Mouse (Mus musculus) brain, embryonic 18.5 days (tissue): ENCODE data around the gene Casz1.

Source experiments
- DNase-seq: peaks from one replicate; pipeline ENCODE4 v3.0.0-alpha.2; 2012; ENCODE audit warnings: low read depth, low spot score

Casz1 gene

DNA sequence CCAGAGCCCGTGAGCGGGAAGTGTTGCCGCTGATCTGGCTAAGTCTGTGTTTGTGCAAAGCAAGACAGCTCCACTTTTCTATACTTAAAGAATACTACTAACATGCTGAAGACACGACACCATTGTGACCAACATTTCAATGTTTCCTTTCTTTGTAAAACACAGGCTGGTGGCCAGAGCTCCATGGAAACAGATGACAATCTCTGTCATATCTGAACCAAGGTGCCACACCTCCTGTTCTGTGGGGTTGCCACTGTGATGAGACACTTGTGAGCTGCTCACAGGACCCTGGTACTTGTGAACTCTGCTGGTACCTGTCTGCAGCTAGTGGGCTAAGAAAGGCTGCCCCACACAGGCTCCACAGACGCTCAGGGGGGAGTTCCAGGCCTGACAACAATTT, 164.6 kb downstream of the Casz1 start:
- no peak for DNase-seq

DNA sequence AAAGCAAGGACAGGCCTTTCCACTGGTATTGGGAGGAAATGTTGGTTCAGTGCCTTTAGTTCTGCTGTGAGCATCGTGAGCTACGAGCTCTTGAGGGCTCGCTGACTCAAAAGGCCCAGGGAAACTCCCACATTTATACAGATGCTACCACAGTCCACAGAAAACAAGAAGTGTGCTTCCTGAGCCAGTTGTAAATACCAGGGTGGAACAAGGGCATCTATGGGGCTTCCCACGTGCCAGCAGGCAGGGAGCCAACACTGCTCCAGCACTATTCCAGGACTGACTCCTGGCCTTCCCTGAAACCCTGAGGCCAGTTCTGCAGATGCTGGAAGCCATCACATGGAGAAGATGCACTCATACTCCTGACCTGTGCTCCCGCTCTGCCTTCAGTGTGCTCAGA, 165.4 kb downstream of the Casz1 start:
- DNase-seq = no peak

DNA sequence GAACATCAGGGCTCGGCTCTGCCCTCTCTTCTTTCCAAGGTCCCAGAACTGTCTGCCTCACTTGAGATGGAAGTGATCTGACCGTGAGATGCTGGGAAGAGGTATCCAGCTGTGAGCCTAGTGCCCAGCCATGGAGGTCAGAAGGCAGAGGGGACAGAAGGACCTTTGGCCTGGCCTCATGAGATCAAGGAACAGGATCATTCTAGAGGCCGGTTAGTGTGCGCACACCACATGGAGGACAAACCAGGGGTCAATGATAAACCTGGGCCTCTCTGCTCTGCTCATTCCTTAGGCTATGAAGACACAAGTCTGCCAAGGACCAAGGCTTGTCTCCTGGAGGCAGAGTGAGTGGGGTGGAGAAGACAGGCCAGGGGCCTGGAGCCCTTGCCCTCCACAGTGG, 166.5 kb downstream of the Casz1 start:
- no peak for DNase-seq

DNA sequence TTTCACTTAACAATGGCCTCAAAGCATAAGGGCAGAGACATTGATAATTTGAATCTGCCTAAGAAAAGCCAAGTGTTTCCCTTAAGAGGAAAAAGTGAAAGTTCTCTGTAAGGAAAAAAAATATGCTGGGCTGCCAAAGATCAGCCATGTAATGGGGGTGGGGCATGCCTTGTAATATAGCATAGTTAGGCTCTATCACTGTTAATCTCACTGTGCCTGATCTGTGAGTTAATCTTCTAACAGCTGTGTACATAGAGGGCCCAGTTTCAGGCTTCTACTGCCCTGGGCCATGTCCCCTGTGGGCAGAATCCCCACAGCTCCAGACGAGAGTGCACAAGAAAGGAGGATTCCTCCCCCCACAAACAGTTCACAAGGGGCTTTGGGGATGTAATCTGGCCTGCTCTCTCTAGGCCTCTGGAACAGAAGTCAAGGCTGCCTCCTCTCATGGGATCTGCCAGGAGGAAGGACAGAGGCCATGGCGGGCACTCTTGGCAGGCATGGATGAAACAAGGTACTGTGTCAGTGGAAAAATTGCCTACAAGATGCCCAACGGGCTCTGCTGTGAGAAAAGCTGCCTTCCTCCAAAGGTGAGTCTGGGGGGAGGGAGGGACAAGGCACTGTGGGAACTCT, 167.5 kb downstream of the Casz1 start:
- DNase-seq = no peak

GRCm38 (mm10) chr4:148972707-148973106, 168.5 kb downstream of the Casz1 start:
- no peak for DNase-seq

GRCm38 (mm10) chr4:148973387-148973786, 169.2 kb downstream of the Casz1 start:
- DNase-seq = no peak

DNA sequence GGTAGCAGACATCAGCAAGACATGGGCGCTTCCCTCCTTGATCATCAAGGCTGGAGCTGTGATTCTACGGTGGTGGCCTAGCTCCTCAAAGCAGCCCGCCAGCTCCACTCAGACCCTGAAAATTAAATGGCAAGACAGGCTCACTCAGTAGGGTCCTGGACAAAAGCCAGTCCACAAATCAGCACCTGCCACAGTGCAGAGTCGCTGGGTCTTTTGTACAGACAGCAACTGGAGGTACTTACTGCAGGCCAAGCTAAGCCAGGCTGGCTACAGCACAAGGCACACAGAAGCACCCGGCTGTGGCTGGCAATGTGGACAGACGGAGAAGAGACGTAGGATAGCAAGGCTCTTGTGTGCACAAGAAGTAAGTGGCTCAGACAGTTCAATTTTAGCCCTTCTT, 170.6 kb downstream of the Casz1 start:
- DNase-seq = no peak

GRCm38 (mm10) chr4:148978221-148978855, 174.1 kb downstream of the Casz1 start:
- DNase-seq = no peak

DNA sequence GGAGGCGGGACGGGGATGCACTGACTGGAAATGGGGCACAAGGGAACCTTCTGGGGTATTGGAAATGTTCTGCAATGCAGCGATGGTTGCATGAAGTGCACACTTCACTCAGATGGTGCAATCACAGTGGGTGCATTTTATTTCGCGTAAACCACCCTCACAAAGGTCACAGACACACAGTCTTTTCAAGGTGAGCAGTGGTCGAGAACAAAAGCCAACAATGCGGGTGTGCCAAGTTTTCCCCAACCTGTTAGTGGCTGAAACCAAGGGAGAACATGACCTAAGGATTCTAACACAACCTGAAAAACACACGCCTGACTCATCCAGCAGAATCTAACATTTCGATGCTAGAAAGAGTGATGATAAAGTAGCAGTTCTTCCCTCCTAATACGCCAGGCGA, 174.7 kb downstream of the Casz1 start:
- no peak for DNase-seq

DNA sequence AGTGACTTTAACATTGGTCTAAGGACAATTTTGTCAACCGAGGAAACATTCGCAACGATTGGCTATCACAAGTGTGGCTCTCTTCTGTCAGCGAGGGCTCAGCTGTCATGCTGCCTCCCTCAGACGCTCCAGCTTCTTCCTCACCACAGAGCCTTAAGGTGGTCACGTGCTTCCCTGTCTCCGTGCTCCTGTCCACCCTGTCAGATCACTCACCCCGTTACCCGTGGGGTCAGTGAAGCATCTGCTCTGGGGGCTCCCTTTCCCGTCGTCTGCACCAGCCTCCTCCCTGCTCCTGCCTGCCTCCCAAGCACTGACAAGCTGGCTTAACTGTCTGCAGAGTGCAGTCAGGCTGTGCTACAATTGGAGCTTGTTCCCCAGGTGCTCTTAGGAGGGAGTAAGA, 175.6 kb downstream of the Casz1 start:
- DNase-seq = no peak

GRCm38 (mm10) chr4:148982274-148982673, 178.0 kb downstream of the Casz1 start:
- no peak for DNase-seq

DNA sequence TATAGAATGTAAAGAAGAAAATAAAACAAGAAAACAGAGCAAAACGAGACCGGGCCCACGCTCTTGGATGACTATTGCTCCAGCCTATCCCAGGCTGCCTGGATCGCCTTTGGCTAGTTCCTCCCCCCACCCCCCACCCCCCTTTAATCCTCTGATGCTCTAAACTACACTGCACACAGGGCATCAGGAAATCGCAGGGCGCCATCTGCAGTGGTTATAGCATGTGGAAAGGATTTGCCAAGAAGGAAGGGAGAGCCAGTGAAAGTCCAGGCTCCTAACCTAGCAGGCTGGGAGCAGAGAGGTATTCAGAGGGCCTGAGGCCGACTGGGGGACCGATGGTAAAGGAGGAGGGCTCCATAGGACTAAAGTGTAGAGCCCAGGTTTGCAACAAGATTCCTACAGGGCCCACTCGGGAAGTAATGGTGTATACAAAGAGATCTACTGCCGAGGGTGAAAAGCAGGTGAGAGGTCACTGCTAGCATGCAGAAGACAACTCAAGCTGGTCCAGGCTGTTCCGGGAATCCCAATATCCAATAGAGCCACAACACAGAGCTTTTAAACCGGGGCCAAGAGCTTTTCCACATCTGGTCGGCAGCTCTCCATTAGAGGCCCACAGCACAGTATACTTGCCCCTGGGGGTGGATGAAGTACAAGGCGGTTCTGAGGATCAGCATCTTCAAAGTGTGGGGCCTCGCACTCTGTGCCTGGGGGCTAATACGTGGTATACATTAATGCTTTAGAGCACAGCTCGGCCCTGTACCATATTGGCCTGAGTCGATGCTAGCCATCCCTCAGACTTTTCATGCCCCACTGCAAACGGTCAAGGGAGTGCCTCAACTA, 180.7 kb downstream of the Casz1 start:
- no peak for DNase-seq

DNA sequence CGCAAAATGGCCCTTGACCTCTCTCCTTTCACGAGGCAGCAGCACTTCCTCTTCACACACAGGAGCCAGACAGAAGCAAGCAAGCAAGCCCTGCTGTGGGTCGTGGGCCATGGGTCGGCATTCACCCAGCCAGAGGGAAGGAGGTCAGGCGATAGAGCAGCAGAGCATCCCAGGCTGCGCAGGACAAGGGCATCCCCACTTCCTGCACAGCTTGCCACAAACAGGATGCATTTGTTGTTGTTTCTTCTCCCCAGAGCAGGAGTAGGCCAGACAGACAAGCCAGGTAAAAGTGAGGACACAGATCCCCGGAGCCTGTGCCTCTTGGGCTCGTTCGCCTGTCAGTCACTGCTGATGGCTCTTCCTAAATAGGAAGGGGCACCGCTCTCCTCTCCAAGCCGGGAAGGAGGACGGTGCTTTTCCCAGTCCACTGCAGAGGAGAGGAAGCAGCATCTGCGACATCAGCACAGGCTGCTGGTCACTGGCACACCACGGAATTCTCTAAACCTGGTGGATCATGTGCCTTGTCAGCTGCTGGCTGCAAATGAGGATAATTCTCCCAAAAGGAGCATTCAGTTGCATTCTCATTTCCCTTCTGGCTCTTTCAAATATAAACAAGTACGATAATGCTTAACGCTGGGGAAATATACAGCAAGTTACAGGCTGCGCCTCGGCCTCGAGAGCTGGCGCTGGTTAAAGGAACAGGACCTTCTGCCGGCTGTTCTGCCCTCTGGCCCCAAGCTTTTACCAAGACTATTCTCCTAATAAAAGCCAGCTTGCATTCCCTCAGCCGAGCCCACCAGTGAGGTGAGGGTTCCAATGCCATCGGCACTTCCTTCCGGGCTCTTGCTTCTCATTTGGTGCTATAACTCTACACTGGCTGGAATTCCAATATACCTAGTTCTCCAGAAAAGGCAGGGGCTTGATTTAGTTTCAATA, 181.6 kb downstream of the Casz1 start:
- DNase-seq = no peak

- DNase-seq = no peak
Measured at GRCm38 (mm10) chr4:148990038-148990437, 185.8 kb downstream of the Casz1 start.

DNA sequence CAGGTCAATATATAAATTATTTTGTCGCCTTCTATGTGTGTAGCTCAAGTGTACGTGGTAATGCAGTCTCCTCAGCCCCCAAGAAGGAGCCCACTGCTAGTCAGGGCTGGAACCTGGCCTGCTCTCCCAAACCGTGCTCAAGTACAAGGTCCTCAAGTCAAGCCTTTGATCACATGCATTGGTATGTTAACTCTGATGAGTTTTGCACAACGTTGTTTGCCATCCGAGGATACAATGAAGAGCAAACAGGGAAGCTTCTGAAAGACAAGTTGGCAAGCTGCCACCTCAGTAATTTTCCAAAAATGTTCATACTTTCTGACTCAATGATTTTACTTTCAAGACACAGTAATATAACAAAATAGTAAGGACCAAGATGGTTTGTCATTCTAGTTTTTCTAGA, 189.7 kb downstream of the Casz1 start:
- no peak for DNase-seq

- no peak for DNase-seq
Measured at GRCm38 (mm10) chr4:149000746-149001145, 196.5 kb downstream of the Casz1 start.

DNA sequence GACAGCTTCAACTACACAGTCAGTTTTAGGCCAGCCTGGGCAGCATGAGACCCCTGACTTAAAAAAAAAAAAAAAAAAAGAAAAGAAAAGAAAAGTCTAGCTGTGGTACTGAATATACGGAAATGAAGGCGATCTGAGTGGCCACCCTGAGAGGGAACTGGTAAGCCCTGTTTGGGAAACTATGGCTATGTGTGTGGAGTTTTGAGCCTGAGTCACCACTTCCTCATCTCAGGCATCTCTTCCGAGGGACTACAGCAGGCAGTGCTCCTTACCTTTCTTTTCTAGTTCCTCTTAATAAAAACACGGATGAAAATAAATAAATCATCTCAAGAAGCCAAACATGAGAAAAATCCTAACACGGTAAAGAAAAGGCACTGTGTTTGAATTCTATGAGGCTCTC, 197.3 kb downstream of the Casz1 start:
- DNase-seq = no peak

DNA sequence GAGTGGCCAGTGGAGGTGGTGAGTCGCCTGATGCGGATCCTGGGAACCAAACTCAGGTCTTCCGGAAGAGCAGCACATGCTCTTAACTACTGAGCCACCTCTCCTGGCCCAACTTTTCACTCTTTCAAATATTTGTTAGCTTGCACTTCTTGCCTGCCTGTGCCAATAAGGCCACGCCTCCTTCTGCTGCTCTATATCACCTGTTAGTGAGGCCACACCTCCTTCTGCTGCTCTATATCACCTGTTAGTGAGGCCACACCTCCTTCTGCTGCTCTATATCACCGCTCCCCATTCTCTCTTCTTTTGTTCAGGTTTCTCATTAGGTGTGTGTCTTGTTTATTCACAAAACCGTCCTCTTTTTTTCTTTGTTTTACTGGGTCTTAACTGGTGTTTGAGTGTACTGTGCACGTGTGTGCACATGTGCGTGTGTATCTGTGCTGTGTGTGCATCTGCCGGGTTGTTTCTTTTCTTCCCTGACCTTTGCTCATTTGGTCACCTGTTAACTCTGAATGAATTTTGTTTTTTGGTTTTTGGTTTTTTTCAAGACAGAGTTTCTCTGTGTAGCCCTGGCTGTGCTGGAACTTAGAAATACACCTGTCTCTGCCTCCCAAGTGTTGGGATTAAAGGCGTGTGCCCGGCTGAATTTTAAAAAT, 198.3 kb downstream of the Casz1 start:
- no peak for DNase-seq
